Mouse (Mus musculus): ENCODE measurements around the gene Pde4b. TPM values are rescaled to one million over a fixed set of nuclear protein-coding genes. Genes with fewer than 3 reads are reported as not detected.

Pde4b gene
- polyA plus RNA-seq, 1 experiment from 2014 or later: 6.2 TPM

DNA sequence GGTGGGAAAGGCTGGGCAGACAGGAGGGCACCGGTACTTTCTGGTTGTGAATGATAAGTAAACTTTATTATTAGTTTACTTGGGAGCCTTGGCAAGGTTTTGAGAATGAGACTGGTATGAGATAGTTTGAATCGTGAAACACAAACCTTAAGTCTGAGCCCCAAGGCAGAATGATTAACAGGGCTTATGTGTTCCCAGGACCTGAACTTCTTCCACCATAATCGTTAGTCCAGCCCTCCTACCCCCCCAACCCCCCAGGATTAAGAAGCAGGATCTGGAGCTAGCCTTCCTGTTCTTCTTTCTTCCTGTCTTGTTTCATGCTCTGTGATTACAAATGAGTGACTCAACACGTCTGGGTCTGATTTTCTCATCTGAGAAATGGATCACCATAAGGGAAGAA lies 429.1 kb downstream of the Pde4b start:
- no peak overlapping the region for H3K27ac ChIP-seq
- 71% methylated on average over 4 of the region's 4 CpGs for WGBS
- peaks cover 4% of the 10 kb centered on the region for H3K4me1 ChIP-seq
- no peaks in the 10 kb centered on the region for H3K9me3 ChIP-seq (replicated peaks)
- DNase-seq (ENCODE audit: low spot score): no peak
- peaks cover 11% of the 10 kb centered on the region for H3K27me3 ChIP-seq (ENCODE audit: low read depth, poor library complexity, severe bottlenecking)
- H3K4me3 ChIP-seq: no peak overlapping the region
- no peaks in the 10 kb centered on the region for H3K36me3 ChIP-seq

DNA sequence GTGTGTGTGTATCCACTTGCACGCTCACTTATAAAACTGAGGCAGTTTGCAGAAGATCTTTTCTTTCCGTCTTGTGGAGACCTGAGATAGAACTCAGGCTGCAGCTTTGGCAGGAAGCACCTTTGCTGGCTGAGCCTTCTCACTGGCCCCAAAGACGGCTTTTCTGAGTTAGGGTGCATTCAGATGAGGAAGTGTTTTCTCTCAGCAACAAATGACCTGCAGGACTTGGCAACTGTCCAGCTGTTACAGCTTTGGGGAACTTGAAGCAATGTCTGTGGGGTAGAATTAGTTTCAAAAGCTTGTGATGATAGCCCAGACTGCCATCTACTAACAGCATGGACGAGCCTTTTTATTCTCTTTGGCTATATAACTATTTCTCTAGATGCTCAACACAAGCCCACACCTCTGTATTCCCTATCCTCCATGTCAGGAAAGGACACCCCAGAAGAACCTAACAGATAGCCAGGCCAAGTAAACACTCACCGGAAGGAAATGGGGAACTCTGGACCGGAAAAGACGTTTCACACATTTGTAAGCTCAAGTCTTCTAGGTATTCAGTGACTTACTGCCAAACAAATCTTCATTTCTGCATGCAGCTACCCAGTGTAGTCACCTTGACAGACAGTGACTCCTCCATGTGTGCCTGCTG lies 429.8 kb downstream of the Pde4b start:
- no peaks in the 10 kb centered on the region for H3K36me3 ChIP-seq
- no peak overlapping the region for H3K4me3 ChIP-seq
- H3K27ac ChIP-seq: no peak overlapping the region
- DNase-seq (ENCODE audit: low spot score): no peak
- H3K9me3 ChIP-seq (replicated peaks): no peaks in the 10 kb centered on the region
- no peaks in the 10 kb centered on the region for H3K4me1 ChIP-seq
- WGBS: 79% methylated on average over 7 of the region's 7 CpGs
- H3K27me3 ChIP-seq (ENCODE audit: low read depth, poor library complexity, severe bottlenecking): peaks cover 4% of the 10 kb centered on the region; the same call in 1 of the 2 replicates

DNA sequence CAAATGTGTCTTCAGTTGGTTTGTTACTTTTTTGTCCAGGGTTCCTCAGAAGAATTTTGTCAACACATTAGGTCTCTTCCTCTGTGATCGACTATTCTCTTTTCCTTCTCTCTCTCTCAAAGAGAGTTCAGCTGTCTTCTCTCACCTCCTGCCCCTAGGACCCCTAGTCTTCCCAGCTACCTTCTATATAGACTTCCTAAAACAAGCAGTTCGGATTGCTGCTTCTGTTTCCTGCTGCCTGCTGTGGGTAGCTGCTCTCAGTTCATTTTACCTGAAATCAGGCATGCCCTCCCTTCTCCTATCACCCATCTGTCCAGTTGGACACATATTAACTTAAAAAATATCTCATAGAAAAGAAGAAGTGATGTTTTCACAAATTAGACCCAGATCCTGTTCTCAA lies 430.3 kb downstream of the Pde4b start:
- no peaks in the 10 kb centered on the region for H3K4me1 ChIP-seq
- no peak overlapping the region for H3K27ac ChIP-seq
- no peaks in the 10 kb centered on the region for H3K9me3 ChIP-seq (replicated peaks)
- DNase-seq (ENCODE audit: low spot score): no peak
- H3K4me3 ChIP-seq: no peak overlapping the region
- H3K27me3 ChIP-seq (ENCODE audit: low read depth, poor library complexity, severe bottlenecking): no peaks in the 10 kb centered on the region
- H3K36me3 ChIP-seq: no peaks in the 10 kb centered on the region
- WGBS: 66% methylated on average over 2 of the region's 2 CpGs

DNA sequence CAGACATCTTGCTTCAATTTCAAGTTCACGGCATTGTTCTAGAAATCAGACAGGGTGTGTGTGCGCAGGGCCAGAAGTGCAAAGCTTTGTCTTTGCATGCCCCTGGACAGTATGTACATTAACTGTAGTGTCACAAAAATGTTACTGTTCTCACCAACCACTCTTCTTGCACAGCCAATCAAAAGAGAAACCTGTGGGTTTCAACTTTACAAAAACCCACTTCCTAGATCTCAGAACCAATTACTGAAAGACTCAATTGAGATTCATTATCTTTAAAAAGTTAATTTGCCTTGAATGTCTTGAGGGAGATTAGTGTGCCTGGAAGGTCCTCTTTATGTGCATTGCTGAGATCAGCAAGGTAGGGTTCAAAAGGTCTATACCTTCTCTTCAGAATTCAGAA lies 431.0 kb downstream of the Pde4b start:
- WGBS: 96% methylated on average over 2 of the region's 2 CpGs
- Histone ChIP-seq H3K4me1 (no peaks in the 10 kb centered on the region), H3K4me3 (no peak overlapping the region), H3K27ac (no peak overlapping the region), H3K9me3 (replicated peaks) (no peaks in the 10 kb centered on the region), H3K27me3 (ENCODE audit: low read depth, poor library complexity, severe bottlenecking) (no peaks in the 10 kb centered on the region), H3K36me3 (no peaks in the 10 kb centered on the region)
- DNase-seq (ENCODE audit: low spot score): no peak

DNA sequence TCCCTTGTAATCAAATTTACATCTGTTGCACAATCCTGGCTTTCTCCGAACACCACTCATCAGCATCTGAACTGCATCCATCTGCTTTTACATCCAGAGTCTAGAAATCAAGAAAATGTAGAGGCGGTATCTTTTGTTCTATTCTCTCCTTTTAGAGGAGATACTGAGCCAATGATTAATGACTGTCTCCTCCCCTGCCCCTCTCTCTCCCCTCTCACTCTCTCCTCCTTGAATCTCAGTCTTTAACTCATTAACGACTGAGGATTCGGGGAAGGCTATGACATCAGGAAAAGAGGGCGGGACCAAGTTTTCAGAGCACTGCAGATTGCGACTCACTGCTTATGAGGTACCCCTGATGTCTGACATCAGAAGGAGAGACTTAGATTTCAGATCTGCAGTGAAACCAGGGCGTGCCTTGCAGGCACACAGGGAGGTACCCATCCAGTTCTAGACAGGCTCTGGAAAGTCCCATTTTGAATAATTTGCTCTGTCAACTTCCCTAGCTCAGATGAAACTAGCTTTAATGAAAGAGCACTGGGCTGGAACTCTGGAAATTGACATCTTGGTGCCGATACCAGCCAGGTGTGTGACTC lies 433.4 kb downstream of the Pde4b start:
- H3K27ac ChIP-seq: no peak overlapping the region
- no peaks in the 10 kb centered on the region for H3K36me3 ChIP-seq
- DNase-seq (ENCODE audit: low spot score): no peak
- H3K4me3 ChIP-seq: no peak overlapping the region
- no peaks in the 10 kb centered on the region for H3K27me3 ChIP-seq (ENCODE audit: low read depth, poor library complexity, severe bottlenecking)
- WGBS: 69% methylated on average over 8 of the region's 8 CpGs
- no peaks in the 10 kb centered on the region for H3K9me3 ChIP-seq (replicated peaks)
- H3K4me1 ChIP-seq: no peaks in the 10 kb centered on the region

DNA sequence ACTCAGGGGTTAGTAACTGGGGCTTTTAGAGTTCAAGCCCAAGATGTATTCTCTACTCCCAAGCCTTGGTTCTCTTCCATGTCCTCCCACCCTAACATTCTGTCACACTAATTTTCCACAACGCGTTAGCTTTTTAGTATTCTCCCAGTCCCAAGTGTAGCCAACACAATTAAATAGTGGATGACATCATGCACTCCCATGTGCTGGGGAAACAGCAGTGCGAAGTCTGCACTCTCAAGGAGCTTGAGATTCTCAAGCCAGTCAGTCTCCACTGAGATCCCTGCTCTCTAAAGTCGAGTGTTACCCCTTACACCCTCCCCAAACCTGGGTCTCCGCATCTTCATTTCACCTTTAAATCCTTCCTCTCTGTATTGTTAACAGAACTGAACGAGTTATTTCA lies 434.1 kb downstream of the Pde4b start:
- H3K4me3 ChIP-seq: no peak overlapping the region
- WGBS: 87% methylated on average over 6 of the region's 6 CpGs
- H3K4me1 ChIP-seq: no peaks in the 10 kb centered on the region
- no peaks in the 10 kb centered on the region for H3K27me3 ChIP-seq (ENCODE audit: low read depth, poor library complexity, severe bottlenecking)
- H3K36me3 ChIP-seq: no peaks in the 10 kb centered on the region
- H3K9me3 ChIP-seq (replicated peaks): no peaks in the 10 kb centered on the region
- no peak for DNase-seq (ENCODE audit: low spot score)
- H3K27ac ChIP-seq: no peak overlapping the region

DNA sequence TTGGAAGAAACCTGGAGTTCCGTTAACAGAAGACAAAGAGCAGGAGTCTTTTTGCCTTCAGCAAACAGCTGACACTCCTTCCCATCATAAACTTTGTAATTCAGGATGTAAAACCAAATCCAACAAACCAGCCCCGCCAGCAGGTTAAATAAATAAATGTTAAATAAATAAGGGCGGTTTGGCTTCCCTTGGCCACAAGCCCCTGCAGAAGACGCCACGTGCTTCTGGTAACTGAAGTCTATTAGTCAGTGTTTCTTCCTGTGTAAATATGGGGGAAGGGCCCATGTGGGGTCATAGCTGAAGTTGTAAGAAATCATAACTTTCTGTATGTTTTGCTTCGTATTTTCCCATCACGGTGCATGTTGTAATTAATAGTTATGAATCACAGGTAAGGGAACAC lies 440.0 kb downstream of the Pde4b start:
- DNase-seq (ENCODE audit: low spot score): no peak
- no peaks in the 10 kb centered on the region for H3K9me3 ChIP-seq (replicated peaks)
- no peaks in the 10 kb centered on the region for H3K27me3 ChIP-seq (ENCODE audit: low read depth, poor library complexity, severe bottlenecking)
- no peak overlapping the region for H3K27ac ChIP-seq
- no peaks in the 10 kb centered on the region for H3K4me1 ChIP-seq
- 85% methylated on average over 7 of the region's 7 CpGs for WGBS
- no peaks in the 10 kb centered on the region for H3K36me3 ChIP-seq
- H3K4me3 ChIP-seq: no peak overlapping the region

DNA sequence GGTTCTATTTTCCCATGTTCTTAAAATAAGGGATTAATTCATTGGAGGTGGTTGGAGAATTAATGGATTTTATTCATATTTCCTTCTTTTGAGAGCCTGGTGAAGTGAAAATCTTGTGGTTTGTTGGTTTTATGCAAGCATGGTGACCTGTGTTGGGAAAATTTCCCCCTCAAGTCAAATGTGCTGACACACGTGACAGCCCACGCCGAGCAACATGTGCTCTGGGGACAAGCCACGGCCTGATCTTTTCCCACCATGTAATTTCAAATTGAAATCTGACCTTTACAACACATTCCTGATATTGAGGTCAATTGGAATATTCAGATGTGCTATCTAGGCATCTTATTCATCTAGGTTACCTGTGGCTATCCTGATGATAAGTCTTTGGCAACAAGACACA lies 443.5 kb downstream of the Pde4b start:
- Histone ChIP-seq H3K27me3 (ENCODE audit: low read depth, poor library complexity, severe bottlenecking) (no peaks in the 10 kb centered on the region), H3K4me3 (no peak overlapping the region), H3K36me3 (no peaks in the 10 kb centered on the region), H3K27ac (no peak overlapping the region), H3K4me1 (no peaks in the 10 kb centered on the region), H3K9me3 (replicated peaks) (no peaks in the 10 kb centered on the region)
- 92% methylated on average over 4 of the region's 4 CpGs for WGBS
- DNase-seq (ENCODE audit: low spot score): no peak

DNA sequence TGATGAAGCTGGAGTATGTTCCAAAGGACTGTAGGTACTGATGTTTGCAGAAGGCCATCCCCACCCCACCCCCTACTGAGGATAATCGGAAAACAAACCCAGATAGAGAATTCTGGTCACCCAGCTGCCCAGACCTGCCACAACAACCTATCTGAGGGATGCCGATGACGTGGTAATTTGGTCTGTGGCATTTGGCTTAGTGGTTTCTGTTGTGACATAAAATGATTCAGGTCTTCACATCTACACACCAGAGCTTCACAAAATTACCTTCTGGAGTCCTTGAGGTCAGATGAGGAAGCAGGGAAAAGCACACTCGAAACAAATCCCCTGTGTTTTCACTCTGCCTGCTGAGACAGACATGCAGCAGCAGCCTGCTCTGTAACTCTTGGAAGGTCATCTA lies 444.4 kb downstream of the Pde4b start:
- DNase-seq (ENCODE audit: low spot score): no peak
- 72% methylated on average over 4 of the region's 4 CpGs for WGBS
- no peaks in the 10 kb centered on the region for H3K27me3 ChIP-seq (ENCODE audit: low read depth, poor library complexity, severe bottlenecking)
- H3K9me3 ChIP-seq (replicated peaks): no peaks in the 10 kb centered on the region
- H3K4me1 ChIP-seq: no peaks in the 10 kb centered on the region
- H3K4me3 ChIP-seq: no peak overlapping the region
- no peaks in the 10 kb centered on the region for H3K36me3 ChIP-seq
- H3K27ac ChIP-seq: no peak overlapping the region

DNA sequence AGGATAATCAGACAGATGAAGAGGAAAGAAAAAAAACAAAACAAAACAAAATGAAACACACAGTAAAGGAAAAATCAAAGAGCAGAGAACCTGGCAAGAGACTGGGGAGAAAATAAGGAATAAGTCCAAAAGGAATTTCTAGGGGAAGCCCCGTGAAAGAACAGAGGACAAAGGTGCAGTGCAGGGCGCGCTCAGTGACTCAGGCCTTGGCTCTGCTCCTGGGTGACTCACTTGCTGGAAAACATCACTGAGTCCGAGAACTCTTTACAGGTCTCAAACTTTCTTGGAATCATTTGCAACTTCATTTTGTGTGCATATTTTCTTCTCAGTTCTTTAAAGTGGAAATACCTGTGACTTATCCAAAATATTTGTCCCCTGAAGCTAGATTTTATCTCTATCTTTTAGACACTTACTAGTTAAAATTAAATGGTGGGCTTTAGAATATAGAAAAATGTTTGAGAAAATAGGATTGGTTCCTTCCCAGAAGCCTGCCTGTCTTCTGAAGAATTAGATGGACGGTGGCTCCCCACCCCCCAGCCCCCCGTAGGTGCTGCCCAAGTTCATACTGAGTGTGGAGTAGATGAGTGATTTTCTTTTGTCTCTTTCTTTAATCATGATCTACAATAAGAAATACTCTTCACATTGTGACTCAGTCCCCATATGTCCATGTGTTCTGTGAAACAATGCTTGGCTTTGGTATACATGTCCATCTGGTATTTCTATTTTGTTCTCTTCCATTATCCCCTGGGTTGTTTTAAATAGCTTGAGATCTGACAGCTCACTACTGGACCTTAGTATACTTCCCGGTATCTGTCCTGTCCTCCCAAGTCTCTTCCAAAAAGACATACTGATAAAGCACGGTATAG lies 446.1 kb downstream of the Pde4b start:
- H3K27me3 ChIP-seq (ENCODE audit: low read depth, poor library complexity, severe bottlenecking): no peaks in the 10 kb centered on the region
- H3K4me1 ChIP-seq: no peaks in the 10 kb centered on the region
- DNase-seq (ENCODE audit: low spot score): no peak
- H3K4me3 ChIP-seq: no peak overlapping the region
- 86% methylated on average over 8 of the region's 8 CpGs for WGBS
- H3K27ac ChIP-seq: no peak overlapping the region
- no peaks in the 10 kb centered on the region for H3K9me3 ChIP-seq (replicated peaks)
- no peaks in the 10 kb centered on the region for H3K36me3 ChIP-seq

DNA sequence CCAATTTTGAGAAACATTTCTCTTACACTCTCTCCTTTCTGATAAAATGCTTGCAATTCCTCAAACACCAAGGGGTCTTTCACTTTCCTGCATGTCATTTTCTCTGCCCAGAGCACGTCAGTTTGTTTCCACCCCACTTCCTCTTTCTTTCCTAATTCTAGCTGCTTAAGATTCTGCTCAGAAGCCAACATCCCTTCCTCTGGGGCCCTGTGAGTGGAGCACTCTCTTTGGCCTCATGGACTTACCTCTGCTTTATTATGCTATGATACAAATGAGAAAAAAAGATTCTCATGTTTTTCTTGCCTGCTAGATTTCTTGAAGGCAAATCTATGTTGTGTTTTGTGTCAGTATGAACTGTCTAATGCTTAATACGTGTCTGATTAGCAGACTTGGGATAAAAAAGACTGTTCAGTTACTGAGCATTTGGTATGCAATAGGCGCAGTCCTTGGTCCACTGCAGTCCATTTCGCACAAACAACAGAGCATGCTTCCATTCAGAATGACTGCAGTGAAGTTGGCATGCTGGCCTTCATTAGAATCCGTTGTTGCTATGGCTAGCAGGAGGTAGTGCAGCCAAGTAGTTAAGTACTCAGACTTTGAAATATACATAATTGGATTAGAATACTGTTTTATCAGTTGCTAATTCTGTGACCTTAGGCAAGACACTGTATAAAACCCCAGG lies 446.8 kb downstream of the Pde4b start:
- Histone ChIP-seq H3K9me3 (replicated peaks) (no peaks in the 10 kb centered on the region), H3K27me3 (ENCODE audit: low read depth, poor library complexity, severe bottlenecking) (no peaks in the 10 kb centered on the region), H3K27ac (no peak overlapping the region), H3K36me3 (no peaks in the 10 kb centered on the region), H3K4me1 (no peaks in the 10 kb centered on the region), H3K4me3 (no peak overlapping the region)
- WGBS: 79% methylated on average over 5 of the region's 5 CpGs
- no peak for DNase-seq (ENCODE audit: low spot score)

DNA sequence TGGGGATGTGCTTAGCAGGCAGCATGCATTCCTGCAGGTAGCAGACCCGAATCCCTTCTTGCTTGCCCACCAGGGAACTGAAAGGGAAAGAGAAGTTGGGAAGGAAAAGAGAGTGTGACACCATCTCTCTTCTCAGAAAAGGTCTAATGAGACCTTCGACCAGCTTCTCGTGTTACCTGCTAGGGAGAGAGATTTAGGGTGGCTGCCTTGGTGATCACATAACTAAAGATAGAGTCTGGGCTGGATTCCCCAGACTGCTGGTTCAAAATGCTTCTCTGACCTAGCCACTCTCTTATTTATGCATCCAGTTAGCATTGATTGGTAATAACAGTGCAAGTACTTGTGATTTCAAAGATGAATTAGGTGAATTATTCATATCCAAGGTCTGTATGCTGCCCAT lies 448.5 kb downstream of the Pde4b start:
- DNase-seq (ENCODE audit: low spot score): no peak
- H3K27me3 ChIP-seq (ENCODE audit: low read depth, poor library complexity, severe bottlenecking): no peaks in the 10 kb centered on the region
- H3K4me3 ChIP-seq: no peak overlapping the region
- H3K9me3 ChIP-seq (replicated peaks): no peaks in the 10 kb centered on the region
- no peak overlapping the region for H3K27ac ChIP-seq
- no peaks in the 10 kb centered on the region for H3K4me1 ChIP-seq
- no peaks in the 10 kb centered on the region for H3K36me3 ChIP-seq
- 62% methylated on average over 3 of the region's 3 CpGs for whole genome bisulfite sequencing

DNA sequence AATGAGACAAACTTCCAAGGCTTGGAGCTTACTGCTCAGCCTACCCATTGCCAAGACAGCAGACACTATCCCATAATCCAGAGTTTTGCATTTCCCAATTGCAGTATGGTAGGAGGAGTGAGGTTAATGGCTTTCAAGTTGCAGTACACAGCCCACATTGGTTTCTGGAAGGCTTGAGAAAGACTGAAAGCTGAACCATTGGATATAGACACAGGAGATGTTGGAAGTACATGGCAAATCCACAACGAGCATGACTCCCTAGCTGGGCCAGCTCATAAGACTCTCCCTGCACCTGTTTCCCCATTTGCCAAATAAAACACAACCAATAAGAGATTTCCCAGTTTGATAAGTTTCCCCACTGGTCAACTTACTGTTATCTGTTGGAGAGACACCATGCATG lies 450.9 kb downstream of the Pde4b start:
- Histone ChIP-seq H3K27ac (no peak overlapping the region), H3K9me3 (replicated peaks) (no peaks in the 10 kb centered on the region), H3K36me3 (no peaks in the 10 kb centered on the region), H3K4me1 (no peaks in the 10 kb centered on the region), H3K27me3 (ENCODE audit: low read depth, poor library complexity, severe bottlenecking) (no peaks in the 10 kb centered on the region), H3K4me3 (no peak overlapping the region)
- WGBS: 92% methylated on average over 1 of the region's 1 CpGs
- no peak for DNase-seq (ENCODE audit: low spot score)
